Mouse (Mus musculus): ENCODE measurements at regions not wholly inside any gene's neighbourhood (a gene's known extent, or its start where the extent isn't known, plus 50 kb on each side); places are given as distances from the start of the nearest gene placed in this dataset.

DNA sequence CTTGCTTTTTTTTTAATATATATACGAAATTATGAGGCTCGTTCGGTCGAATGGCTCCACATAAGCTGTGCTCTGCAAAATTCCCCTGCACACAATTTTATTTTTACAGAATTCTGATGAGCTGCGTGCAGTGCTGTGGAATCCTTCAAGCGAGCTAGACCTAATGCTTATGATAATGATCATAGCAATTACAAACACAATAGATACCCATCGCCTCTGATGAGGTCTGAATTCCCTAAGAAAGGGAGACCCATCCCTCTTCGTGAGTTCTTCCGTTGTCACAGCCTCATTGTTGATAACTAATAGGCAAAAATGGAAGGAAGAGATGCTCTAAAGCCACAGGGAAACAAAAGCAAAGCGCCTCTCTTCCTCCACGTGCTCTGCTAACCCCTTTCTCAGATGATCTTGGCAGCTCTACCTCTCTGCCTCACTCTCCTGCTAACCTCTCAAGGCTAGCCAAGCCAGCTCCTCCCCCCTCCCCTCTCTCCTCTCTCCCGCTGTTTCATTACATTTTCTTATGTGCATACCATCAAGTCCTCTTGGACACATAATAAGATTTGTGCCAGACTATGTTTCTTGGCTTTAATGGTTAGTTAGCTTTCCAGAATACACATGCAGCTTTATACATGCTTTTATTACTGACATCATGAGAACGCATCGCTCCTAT is 367.7 kb upstream of the Adgrl2 start:
- no peak for TF ChIP-seq POLR2A (IDR thresholded peaks at IDR 0.05; ENCODE audit: extremely low read depth, insufficient read depth, low read length)
- no peak for TF ChIP-seq CTCF (IDR thresholded peaks at IDR 0.05; ENCODE audit: extremely low read depth, insufficient read depth, low read length)

All from cortical plate, adult 2 months (tissue).